Mouse (Mus musculus) limb, embryonic 12.5 days (tissue): ENCODE measurements around the gene Mcat. TPM values are rescaled to one million over a fixed set of nuclear protein-coding genes. Genes with fewer than 3 reads are reported as not detected.

Experiments used
- ATAC-seq: fragments of 200-750 bp; cut with Nextera tagmentation; 2 replicates; pipeline ENCODE4 v1.8.0; 2017; ENCODE audit warnings: low read depth, moderate TSS enrichment; ENCODE audit not compliant: insufficient number of reproducible peaks, insufficient read depth, low FRiP score, low TSS enrichment
- H3K27ac ChIP-seq: fragments of 300-500 bp; sonication (generic); 2 replicates; pipeline ENCODE4 v1.5.1; 2016; ENCODE audit warnings: mild to moderate bottlenecking, moderate library complexity
- H3K27me3 ChIP-seq: fragments of 300-500 bp; sonication (generic); 2 replicates; pipeline ENCODE4 v1.6.1; 2016; ENCODE audit warnings: mild to moderate bottlenecking, moderate library complexity
- H3K36me3 ChIP-seq: fragments of 300-500 bp; sonication (generic); 2 replicates; pipeline ENCODE4 v1.6.1; 2016; ENCODE audit warnings: mild to moderate bottlenecking, moderate library complexity
- H3K4me1 ChIP-seq: fragments of 300-500 bp; sonication (generic); replicated peaks from 2 replicates; pipeline ENCODE4 v1.6.1; 2016
- H3K4me2 ChIP-seq: fragments of 300-500 bp; sonication (generic); 2 replicates; pipeline ENCODE4 v1.6.1; 2016; ENCODE audit warnings: mild to moderate bottlenecking, moderate library complexity
- H3K4me3 ChIP-seq: fragments of 300-500 bp; sonication (generic); replicated peaks from 2 replicates; pipeline ENCODE4 v1.5.1; 2016; ENCODE audit warnings: mild to moderate bottlenecking
- H3K9ac ChIP-seq: fragments of 300-500 bp; sonication (generic); replicated peaks from 2 replicates; pipeline ENCODE4 v1.6.1; 2016; ENCODE audit warnings: mild to moderate bottlenecking, moderate library complexity
- H3K9me3 ChIP-seq: fragments of 300-500 bp; sonication (generic); 2 replicates; pipeline ENCODE4 v1.6.1; 2016; ENCODE audit warnings: mild to moderate bottlenecking, moderate library complexity
- WGBS: fragments of 180-500 bp; shearing (Covaris S2); methylation state at CpG from one replicate; pipeline ENCODE4 v1.1.7; 2016; 5-methylcytosine and 5-hydroxymethylcytosine counted together
- polyA plus RNA-seq: library from polyadenylated mRNA; unstranded; fragments of >200 nt; fragmentation: Nextera tagmentation; extraction: Ambion mirVana; gene quantifications from 2 replicates; pipeline ENCODE4 v1.2.1, GENCODE M21; 2016

The Mcat gene
- polyA plus RNA-seq, 1 experiment from 2014 or later, result 50.8 TPM

DNA sequence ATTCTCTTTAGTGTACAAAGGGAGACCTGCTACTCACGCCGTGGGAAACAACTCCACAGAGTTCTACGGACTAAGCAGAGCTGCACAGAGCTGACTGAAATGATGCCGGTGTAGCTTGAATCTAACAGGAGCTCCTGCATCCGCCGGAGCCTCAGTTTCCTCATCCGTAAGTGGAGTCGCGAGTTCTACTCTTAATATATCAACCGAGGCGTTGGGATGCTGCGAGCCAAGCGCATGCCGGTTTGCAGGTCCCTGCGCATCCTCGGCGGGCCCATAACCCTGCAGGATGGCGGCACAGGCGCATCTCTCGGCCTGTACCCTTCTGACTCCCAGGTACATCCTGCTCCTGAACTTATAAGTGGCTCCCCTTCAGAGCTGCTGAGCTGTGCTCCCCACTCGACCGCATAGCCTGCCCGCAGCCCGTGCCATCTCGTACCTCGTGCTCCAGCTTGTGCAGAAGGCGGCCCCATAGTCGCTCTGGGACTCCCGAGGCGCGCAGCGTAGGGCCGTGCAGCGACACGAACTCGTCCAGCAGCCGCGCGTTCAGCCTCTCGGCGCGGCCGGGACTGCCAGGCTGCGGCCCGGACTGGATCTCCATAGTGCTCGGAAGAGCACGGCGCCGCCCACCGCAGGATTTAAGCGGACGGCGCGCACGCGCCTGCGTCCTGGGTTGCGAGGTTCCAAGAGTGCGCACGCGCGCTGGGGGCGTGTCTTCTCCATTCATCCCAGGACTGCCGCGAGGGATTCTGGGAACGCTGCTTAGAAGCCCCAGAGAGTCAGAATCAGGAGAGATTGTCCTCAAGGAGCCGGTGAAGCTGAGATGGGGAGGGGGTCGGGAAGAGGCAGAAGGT is 31.2 kb upstream of the Mcat start, which contains the start of gene Ttll12:
Gene Ttll12 (minus strand): TSS at position 645 of the 851 bp plus-strand sequence.
- peak; percentile 85 for ATAC-seq
- H3K4me3 ChIP-seq, result peak within 1 kb of the TSS; percentile 76
- H3K9me3 ChIP-seq, result no peaks in the 10 kb centered on the region
- H3K36me3 ChIP-seq, result peaks cover 19% of the 10 kb centered on the region
- WGBS, result under 1% methylated on average over 68 of the region's 68 CpGs
- H3K4me1 ChIP-seq, result peaks cover 14% of the 10 kb centered on the region
- H3K4me2 ChIP-seq, result peak within 1 kb of the TSS; percentile 70
- H3K27me3 ChIP-seq, result no peaks in the 10 kb centered on the region
- H3K9ac ChIP-seq, result peak within 1 kb of the TSS; percentile 86
- peak within 1 kb of the TSS; percentile 76 for H3K27ac ChIP-seq

DNA sequence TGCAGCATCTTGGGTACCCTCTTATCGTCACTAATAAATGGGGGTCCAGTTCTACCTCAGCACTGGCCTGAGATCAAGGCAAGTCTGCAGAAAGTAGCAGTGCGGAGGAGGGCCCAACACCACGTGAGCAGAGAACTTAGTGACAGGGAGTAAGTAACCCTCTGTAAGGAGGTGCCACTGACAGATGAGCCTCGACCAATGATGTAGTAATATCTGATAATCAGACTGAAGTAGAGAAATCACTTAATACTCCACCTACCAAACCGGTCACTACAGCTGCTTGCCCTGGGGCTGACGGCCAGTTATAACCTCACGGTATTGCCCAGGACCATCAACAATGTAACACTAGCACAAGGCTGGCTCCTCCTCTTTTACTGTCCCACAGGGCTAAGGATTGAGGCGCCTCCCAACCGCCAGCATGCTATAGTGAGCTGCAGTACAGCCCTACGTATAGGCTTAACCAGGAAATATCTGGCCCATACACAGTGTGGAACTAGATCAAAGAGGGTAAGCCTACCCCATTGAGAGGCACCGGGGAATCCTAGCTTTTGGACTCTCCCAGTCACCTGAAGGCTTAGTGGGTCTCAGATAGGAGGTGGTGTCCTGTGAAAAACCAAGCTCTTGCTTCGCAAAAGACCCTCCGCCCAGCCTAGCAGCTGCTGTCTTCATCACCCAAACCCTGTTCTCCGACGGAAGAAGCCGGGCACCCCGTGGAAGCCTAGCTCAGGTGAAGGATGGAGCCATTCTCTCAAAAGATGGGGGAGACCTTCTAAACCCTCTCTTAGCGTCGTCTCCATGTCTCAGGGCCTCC is 30.3 kb upstream of the Mcat start:
- WGBS, result 9% methylated on average over 19 of the region's 19 CpGs
- Histone ChIP-seq H3K27ac (peak overlapping the region; percentile 17; the same call in 1 of the 2 replicates), H3K36me3 (peaks cover 22% of the 10 kb centered on the region), H3K9me3 (no peaks in the 10 kb centered on the region), H3K4me3 (peak overlapping the region; percentile 76), H3K4me2 (peak overlapping the region; percentile 70), H3K9ac (peak overlapping the region; percentile 86), H3K27me3 (no peaks in the 10 kb centered on the region), H3K4me1 (peaks cover 14% of the 10 kb centered on the region)
- peak; percentile 52; the same call in 1 of the 2 replicates for ATAC-seq

DNA sequence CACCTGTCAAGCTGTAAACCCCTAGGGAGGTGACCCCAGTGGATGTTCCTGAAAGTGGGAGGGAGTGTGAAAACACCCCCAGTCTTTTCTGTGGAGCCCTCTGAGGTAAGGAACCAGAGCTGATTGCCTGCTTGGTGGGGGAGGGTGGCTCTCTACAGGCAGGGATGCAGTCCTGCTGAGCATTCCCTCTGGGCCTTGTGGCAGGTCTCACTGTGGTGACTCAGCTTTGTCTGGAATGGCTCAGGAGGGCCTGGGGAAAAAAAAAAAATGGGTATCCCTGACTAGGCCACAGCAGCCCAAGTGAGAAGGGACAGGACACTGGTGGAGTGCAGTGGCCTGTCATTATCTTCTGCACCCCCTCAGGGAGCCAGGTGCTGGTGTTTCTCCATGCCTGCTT is 29.6 kb upstream of the Mcat start:
- H3K4me1 ChIP-seq, result peaks cover 14% of the 10 kb centered on the region
- H3K9ac ChIP-seq, result peak overlapping the region; percentile 86; the same call in 1 of the 2 replicates
- no peaks in the 10 kb centered on the region for H3K27me3 ChIP-seq
- H3K9me3 ChIP-seq, result no peaks in the 10 kb centered on the region
- no peak for ATAC-seq
- H3K4me3 ChIP-seq, result peak overlapping the region; percentile 76
- H3K27ac ChIP-seq, result no peak overlapping the region
- peaks cover 28% of the 10 kb centered on the region for H3K36me3 ChIP-seq
- H3K4me2 ChIP-seq, result peak overlapping the region; percentile 70

DNA sequence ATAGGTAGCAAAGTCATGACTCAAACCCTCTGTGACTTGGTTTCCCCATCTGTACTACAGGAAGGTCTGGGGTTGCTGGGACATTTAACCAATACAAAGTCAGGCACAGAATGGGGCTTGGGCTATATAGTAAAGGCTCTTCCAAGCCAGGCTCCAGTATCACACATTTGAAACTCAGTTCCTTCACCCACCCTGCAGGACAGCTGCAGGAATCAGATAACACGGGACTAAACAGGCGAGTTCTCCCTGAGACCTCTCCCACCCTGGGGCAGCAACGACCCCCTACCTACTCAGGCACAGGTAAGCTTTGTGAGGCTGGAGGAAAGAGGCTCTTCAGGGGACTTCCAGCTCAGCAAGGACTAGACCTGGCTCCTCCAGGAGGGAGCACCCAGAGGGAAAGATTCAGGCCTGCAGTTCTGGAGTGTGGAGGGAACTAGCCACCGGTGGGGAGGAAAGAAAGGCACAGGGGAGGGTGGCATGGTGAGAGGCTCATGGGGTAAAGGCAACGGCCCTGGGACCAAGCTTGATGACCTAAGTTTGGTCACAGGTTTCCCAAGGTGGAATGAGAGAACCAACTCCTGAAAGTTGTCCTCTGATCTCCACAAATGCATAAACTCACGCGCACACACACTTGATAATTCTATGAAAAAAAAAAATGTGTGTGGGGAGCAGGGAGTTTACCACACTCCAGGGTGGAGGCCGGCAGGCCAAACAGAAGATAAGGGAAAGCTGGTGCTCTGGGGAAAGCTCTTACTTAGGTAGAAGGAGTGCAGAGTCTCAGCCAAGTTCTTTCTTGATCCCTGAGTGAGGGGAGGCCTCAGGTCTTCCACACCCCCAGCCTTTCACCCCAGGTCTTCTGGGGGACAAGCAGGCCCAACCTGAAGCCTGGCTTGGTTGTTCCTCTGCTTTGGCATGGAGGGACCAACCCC is 28.9 kb upstream of the Mcat start:
- 79% methylated on average over 8 of the region's 8 CpGs for WGBS
- Histone ChIP-seq H3K27ac (no peak overlapping the region), H3K9ac (no peak overlapping the region; the same call in 1 of the 2 replicates), H3K9me3 (no peaks in the 10 kb centered on the region), H3K4me2 (peak overlapping the region; percentile 70), H3K4me1 (peaks cover 14% of the 10 kb centered on the region), H3K27me3 (no peaks in the 10 kb centered on the region), H3K36me3 (peaks cover 34% of the 10 kb centered on the region), H3K4me3 (0 out of 2 replicates have a peak overlapping the region, but pooled peaks have one; percentile 76)
- no peak for ATAC-seq

DNA sequence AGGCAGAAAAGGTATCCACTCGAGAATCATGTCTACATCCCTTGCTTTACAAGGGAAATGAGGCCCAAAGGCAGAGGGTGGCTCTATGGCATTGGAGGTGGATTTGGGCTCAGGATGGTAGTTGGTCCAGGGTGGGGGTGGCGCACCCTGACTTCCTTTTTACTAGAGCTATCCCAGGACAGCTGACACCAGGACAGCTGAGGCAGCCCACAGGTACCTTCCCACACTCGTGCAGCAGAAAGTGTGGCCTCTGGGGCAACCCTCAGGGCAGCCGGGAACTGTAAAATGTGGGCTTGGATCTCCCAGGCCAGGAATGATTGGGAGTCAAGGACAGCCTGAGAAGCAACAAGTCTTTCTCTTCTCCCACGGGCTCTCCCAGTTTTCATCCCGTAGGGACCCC is 28.2 kb upstream of the Mcat start:
- Histone ChIP-seq H3K4me2 (no peak overlapping the region), H3K9me3 (peaks cover 5% of the 10 kb centered on the region), H3K27ac (no peak overlapping the region), H3K36me3 (peaks cover 41% of the 10 kb centered on the region), H3K4me3 (no peak overlapping the region), H3K27me3 (no peaks in the 10 kb centered on the region), H3K9ac (no peak overlapping the region), H3K4me1 (peaks cover 14% of the 10 kb centered on the region)
- WGBS, result 78% methylated on average over 6 of the region's 6 CpGs
- ATAC-seq, result no peak

DNA sequence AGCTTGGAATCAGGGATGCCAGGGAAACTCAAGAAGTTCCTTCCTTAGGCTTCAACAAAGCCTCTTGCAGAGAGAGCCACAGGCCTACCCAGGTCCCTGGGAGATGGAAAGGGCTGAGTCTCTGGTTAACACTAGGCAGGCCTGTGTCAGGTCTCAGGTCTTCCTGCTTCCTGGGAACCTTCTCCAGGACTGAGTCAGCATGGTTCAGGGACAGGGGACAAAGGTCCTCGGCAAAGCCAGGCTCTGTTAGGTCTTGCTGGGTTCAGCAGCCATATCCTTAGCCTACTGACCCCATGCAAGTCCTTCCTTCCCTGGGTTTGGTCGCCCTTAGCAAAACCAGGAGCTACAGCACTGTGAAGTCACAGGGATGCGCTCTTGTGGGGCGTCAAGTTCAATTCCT is 27.3 kb upstream of the Mcat start:
- Histone ChIP-seq H3K4me2 (no peak overlapping the region), H3K4me1 (peaks cover 14% of the 10 kb centered on the region), H3K27me3 (no peaks in the 10 kb centered on the region), H3K36me3 (peaks cover 51% of the 10 kb centered on the region), H3K4me3 (no peak overlapping the region), H3K9ac (no peak overlapping the region), H3K27ac (no peak overlapping the region), H3K9me3 (peaks cover 14% of the 10 kb centered on the region)
- WGBS, result 88% methylated on average over 4 of the region's 4 CpGs
- ATAC-seq, result no peak

DNA sequence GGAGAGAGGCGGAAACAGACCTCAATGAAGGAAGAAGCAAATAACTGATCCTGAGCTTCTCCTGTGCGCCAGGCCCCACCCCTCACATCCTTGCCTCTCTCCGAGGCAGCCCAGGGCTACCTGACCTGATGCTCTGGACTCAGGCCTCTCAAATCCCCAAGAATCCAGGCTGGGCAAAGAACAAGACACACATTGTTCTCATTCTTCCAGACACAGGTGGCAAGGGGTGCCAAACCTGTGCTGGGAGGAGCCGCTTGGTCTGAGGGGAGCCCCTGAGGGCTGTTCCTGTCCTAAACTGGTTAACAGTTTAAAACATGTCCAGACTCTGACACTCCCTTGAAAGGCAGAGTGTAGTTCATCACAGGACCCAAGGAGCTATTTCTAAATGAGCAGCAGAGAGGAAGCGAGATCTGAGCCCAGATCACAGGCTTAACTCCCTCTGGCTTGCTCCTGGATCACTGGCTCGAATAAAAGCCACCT is 21.2 kb upstream of the Mcat start:
- no peak overlapping the region for H3K4me3 ChIP-seq
- WGBS, result 88% methylated on average over 6 of the region's 6 CpGs

DNA sequence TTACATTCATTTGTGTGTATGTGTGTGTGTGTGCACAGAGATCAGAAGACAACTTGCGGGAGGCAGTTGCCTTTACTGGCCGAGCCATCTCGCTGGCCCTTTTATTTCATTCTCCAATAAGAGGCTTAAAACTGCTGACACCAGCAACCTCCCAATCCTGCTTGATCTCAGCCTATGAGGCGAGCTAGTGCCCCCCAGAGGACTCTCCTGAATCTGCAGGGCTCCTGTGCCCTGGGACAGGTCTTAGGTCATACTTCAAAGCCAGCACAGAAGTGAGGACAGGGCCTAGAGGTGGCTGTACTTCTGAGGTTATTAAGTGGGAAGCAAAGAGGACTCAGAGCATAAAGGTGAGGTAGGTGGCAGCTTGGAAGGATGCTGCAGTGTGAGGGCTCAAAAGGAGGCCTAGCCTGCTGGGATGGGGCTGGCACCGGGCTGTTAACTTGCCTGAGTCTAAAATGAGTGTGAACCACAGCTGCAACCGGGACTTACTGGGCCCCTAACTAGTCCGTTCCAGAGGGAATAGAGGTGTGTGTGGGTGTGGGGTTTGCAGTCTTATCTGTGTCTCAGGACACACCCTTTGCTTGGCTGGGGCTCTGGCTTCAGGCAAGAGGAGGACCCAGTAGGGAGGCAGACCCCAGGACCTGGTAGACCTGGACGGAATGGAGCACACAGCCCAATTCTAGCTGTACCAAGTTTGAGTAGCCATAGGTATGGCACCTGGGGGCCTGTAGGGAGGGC is 20.0 kb upstream of the Mcat start:
- Histone ChIP-seq H3K9me3 (peaks cover 15% of the 10 kb centered on the region), H3K9ac (no peak overlapping the region), H3K27ac (no peak overlapping the region), H3K4me1 (no peaks in the 10 kb centered on the region), H3K36me3 (peaks cover 99% of the 10 kb centered on the region), H3K4me2 (no peak overlapping the region), H3K4me3 (no peak overlapping the region), H3K27me3 (no peaks in the 10 kb centered on the region)
- no peak for ATAC-seq
- 73% methylated on average over 8 of the region's 8 CpGs for WGBS

More for the DNA sequence above, 21.2 kb upstream of the Mcat start:
- Histone ChIP-seq H3K9ac (no peak overlapping the region), H3K36me3 (peaks cover 92% of the 10 kb centered on the region), H3K4me1 (no peaks in the 10 kb centered on the region), H3K4me2 (no peak overlapping the region), H3K27ac (no peak overlapping the region), H3K9me3 (peaks cover 15% of the 10 kb centered on the region), H3K27me3 (no peaks in the 10 kb centered on the region)
- ATAC-seq, result no peak

DNA sequence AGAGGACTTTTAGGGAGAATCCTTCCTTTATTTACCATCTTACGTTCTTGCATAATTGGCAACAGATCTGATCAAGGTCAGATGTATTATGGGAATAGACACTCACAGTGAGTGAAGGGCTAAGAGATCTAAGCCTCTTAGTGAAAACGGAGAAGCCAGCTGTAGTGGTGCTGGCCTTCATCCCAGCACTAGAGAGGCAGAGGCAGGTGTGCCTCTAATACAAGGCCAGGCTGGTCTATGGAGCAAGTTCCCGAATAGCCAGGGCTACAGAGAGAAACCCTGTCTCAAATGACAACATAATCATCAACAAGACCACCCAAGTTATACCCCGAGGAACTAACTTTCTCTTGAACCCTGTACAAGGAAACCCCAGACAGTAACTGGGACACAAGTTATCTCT is 19.3 kb upstream of the Mcat start:
- no peak overlapping the region for H3K4me2 ChIP-seq
- no peak for ATAC-seq
- H3K9ac ChIP-seq, result no peak overlapping the region
- WGBS, result 78% methylated on average over 4 of the region's 4 CpGs
- no peaks in the 10 kb centered on the region for H3K4me1 ChIP-seq
- H3K36me3 ChIP-seq, result peaks cover 99% of the 10 kb centered on the region
- H3K9me3 ChIP-seq, result peaks cover 15% of the 10 kb centered on the region
- H3K4me3 ChIP-seq, result no peak overlapping the region
- no peaks in the 10 kb centered on the region for H3K27me3 ChIP-seq
- H3K27ac ChIP-seq, result no peak overlapping the region

DNA sequence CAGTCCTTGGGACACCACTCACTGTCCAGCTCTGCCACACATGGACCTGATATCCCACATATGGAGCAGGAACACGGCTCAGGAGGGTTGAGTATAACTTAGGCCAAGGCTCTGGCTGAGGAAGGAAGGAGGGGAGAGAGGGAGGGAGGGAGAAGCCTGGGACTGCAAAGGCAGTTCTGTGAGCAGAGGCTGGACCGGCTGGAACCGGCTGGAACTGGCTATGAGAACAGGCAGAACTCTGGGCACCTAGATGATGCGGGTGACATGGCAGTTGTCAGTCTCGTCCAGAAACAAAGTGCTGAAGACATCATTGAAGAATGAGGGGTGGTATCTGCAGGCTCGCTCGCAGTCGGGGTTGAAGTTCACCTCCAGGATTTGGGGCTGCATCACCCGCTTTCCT is 13.1 kb upstream of the Mcat start:
- H3K27ac ChIP-seq, result no peak overlapping the region
- H3K9ac ChIP-seq, result no peak overlapping the region
- H3K36me3 ChIP-seq, result peaks cover 79% of the 10 kb centered on the region
- H3K4me1 ChIP-seq, result no peaks in the 10 kb centered on the region
- H3K27me3 ChIP-seq, result no peaks in the 10 kb centered on the region
- no peak overlapping the region for H3K4me2 ChIP-seq
- no peak for ATAC-seq
- no peak overlapping the region for H3K4me3 ChIP-seq
- WGBS, result 92% methylated on average over 9 of the region's 9 CpGs
- no peaks in the 10 kb centered on the region for H3K9me3 ChIP-seq
